Mouse (Mus musculus) forebrain, embryonic 14.5 days (tissue): ENCODE measurements around the gene Slc3a2. TPM values are rescaled to one million over a fixed set of nuclear protein-coding genes. Genes with fewer than 3 reads are reported as not detected.
"Not testable (repeated sequence)": the region's sequence is repeated elsewhere in the genome, so short reads cannot be mapped to it uniquely, and the experiment has no call there.

Experiments used
- ATAC-seq: fragments of 200-750 bp; cut with Nextera tagmentation; 2 replicates; pipeline ENCODE4 v1.8.0; 2017; ENCODE audit warnings: mild to moderate bottlenecking, moderate library complexity
- DNase-seq: peaks from one replicate; pipeline ENCODE4 v3.0.0-alpha.2; 2015; ENCODE audit warnings: low spot score
- H3K27ac ChIP-seq: fragments of 300-500 bp; sonication (generic); 2 replicates; pipeline ENCODE4 v1.5.1; 2014; ENCODE audit warnings: low read depth, mild to moderate bottlenecking, control low read depth, low read length, moderate library complexity
- H3K27me3 ChIP-seq: fragments of 300-500 bp; sonication (generic); replicated peaks from 2 replicates; pipeline ENCODE4 v1.6.1; 2014; ENCODE audit warnings: low read length, control low read depth, mixed read lengths; ENCODE audit not compliant: control insufficient read depth, insufficient read depth
- H3K36me3 ChIP-seq: fragments of 300-500 bp; sonication (generic); 2 replicates; pipeline ENCODE4 v1.6.1; 2014; ENCODE audit warnings: low read length, control low read depth; ENCODE audit not compliant: control insufficient read depth, insufficient read depth
- H3K4me1 ChIP-seq: fragments of 300-500 bp; sonication (generic); 2 replicates; pipeline ENCODE4 v1.6.1; 2014; ENCODE audit warnings: antibody characterized with exemption, low read length, control low read depth; ENCODE audit not compliant: control insufficient read depth, insufficient read depth
- H3K4me2 ChIP-seq: fragments of 300-500 bp; sonication (generic); 2 replicates; pipeline ENCODE4 v1.6.1; 2014; ENCODE audit warnings: mild to moderate bottlenecking, control low read depth, low read length
- H3K4me3 ChIP-seq: fragments of 300-500 bp; sonication (generic); 2 replicates; pipeline ENCODE4 v1.5.1; 2014; ENCODE audit warnings: low read depth, low read length, control low read depth
- H3K9ac ChIP-seq: fragments of 300-500 bp; sonication (generic); 2 replicates; pipeline ENCODE4 v1.6.1; 2014; ENCODE audit warnings: mild to moderate bottlenecking, low read length, control low read depth, moderate library complexity
- H3K9me3 ChIP-seq: fragments of 300-500 bp; sonication (generic); replicated peaks from 2 replicates; pipeline ENCODE4 v1.6.1; 2016; ENCODE audit warnings: low read length, control low read depth, mixed read lengths; ENCODE audit not compliant: control insufficient read depth
- WGBS: fragments of 180-500 bp; shearing (Covaris S2); extraction: QIAGEN DNeasy Blood & Tissue Kit; methylation state at CpG from one replicate; pipeline ENCODE4 v1.1.7; 2014; 5-methylcytosine and 5-hydroxymethylcytosine counted together
- polyA plus RNA-seq: library from polyadenylated mRNA; unstranded; fragments of >200 nt; fragmentation: Nextera tagmentation; extraction: Ambion mirVana; gene quantifications from 2 replicates; pipeline ENCODE4 v1.2.1, GENCODE M21; 2014

Slc3a2 gene
- polyA plus RNA-seq, 1 experiment from 2014 or later = 179 TPM

DNA sequence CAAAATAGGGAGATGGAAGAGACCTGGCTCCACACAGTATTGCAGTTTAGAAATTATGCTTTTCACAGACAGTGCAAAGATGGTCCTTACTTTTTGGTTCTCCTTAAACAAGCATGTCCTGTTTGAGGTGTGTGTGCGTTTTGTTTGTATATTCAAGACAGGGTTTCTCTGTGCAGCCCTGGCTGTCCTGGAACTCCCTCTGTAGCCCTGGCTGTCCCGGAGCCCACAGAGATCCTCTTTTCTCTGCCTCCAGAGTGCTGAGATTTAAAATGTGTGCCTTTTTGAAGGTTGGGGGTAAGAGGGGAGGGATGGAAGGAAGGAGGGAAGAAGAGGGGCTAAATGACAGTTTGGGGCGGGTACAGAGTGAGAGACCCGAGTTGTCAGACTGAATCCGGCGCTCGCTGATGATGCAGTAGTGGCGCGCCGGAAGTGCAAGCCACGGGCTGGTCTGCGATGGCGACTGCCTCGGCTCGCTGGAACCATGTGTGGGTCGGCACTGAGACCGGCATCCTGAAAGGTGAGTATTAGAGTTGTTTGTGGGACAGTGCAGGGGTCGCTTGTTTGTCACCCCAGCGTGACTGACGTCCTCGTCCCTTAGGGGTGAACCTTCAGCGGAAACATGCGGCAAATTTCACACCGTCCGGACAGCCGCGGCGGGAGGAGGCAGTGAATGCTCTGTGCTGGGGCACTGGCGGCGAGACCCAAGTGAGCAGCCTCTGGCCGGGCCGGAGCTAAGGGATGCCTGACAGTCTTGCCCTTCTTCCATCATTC lies 12.4 kb upstream of the Slc3a2 start, which contains the start of gene Wdr74:
TSS of gene Wdr74 (plus strand) at position 439 of the 771 bp plus-strand sequence.
- peak; percentile 97 for ATAC-seq
- H3K36me3 ChIP-seq = peaks cover 32% of the 10 kb centered on the region
- H3K27me3 ChIP-seq = no peaks in the 10 kb centered on the region
- H3K9ac ChIP-seq = peak within 1 kb of the TSS; percentile 78
- H3K4me2 ChIP-seq = peak within 1 kb of the TSS; percentile 93
- peak; percentile 96 for DNase-seq
- peaks cover 5% of the 10 kb centered on the region; the same call in 1 of the 2 replicates for H3K4me1 ChIP-seq
- H3K4me3 ChIP-seq = peak within 1 kb of the TSS; percentile 81
- no peaks in the 10 kb centered on the region for H3K9me3 ChIP-seq
- 0 out of 2 replicates have a peak within 1 kb of the TSS, but pooled peaks have one; percentile 46 for H3K27ac ChIP-seq
- WGBS = under 1% methylated on average over 32 of the region's 32 CpGs

DNA sequence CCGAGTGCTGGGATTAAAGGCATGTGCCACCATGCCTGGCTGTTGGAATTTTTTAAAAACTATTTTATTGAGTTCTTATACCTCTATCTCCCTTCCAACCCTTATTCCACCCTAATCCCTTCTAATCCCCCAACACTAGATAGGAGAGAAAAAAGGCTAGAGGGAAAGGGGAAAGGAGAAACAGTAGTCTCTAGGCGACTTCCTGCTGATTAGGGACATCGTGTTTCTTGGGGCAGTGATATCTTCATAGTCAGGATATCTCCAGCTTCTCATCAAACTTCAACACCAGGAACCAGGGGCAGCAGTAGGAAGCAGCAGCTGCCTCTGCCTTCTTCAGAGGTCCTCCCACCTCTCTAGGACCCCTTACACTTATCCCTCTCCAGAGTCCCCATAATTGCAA lies 11.2 kb upstream of the Slc3a2 start:
- no peak overlapping the region for H3K9ac ChIP-seq
- H3K27me3 ChIP-seq = no peaks in the 10 kb centered on the region
- ATAC-seq = no peak

GRCm38 (mm10) chr19:8728335-8729099 lies 5.3 kb upstream of the Slc3a2 start:
- not testable (repeated sequence) for ATAC-seq, H3K9ac ChIP-seq, H3K4me3 ChIP-seq, DNase-seq, H3K4me2 ChIP-seq, H3K27me3 ChIP-seq, H3K27ac ChIP-seq, H3K9me3 ChIP-seq
- peaks cover 32% of the 10 kb centered on the region for H3K36me3 ChIP-seq
- H3K4me1 ChIP-seq = peaks cover 13% of the 10 kb centered on the region
- WGBS = 56% methylated on average over 3 of the region's 3 CpGs

More for the DNA sequence above, 11.2 kb upstream of the Slc3a2 start:
- Histone ChIP-seq H3K27ac (no peak overlapping the region), H3K4me2 (no peak overlapping the region), H3K4me1 (peaks cover 4% of the 10 kb centered on the region; the same call in 1 of the 2 replicates), H3K36me3 (peaks cover 19% of the 10 kb centered on the region), H3K9me3 (no peaks in the 10 kb centered on the region), H3K4me3 (no peak overlapping the region)
- WGBS = 63% methylated on average over 3 of the region's 3 CpGs
- no peak for DNase-seq

DNA sequence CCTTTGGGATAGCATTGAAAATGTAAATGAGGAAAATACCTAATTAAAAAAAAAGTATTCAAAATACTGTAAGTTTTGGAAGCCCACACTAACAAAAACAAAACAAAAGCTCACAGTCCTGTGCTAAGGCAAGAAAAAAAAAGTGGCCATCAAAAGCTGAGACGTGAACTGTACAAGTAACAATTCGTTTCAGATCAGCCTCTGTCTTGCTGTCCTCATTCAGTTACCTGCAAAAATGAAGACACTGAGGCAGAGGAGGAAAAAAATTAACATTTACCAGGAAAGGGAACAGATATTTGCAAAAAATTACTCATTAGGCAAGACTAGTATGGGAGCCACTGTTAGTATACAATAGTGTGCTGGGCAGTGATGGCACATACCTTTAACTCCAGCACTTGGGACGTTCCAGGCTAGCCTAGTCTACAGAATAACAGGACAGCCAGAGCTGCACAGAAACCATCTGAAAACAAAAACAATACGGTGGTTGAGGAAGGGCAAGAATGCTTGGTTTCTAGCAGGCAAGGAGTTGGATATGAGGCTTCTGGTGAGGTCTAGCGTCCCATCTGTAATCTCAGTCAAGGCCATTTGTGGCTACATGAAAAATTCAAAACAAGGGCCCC lies 4.4 kb upstream of the Slc3a2 start:
- 19% methylated on average over 5 of the region's 5 CpGs for whole genome bisulfite sequencing
- peaks cover 13% of the 10 kb centered on the region for H3K4me1 ChIP-seq
- H3K27me3 ChIP-seq = no peaks in the 10 kb centered on the region
- no peak for DNase-seq
- no peak overlapping the region for H3K27ac ChIP-seq
- H3K4me2 ChIP-seq = no peak overlapping the region
- H3K36me3 ChIP-seq = peaks cover 32% of the 10 kb centered on the region
- no peak overlapping the region for H3K4me3 ChIP-seq
- no peaks in the 10 kb centered on the region for H3K9me3 ChIP-seq
- no peak overlapping the region for H3K9ac ChIP-seq
- no peak for ATAC-seq

DNA sequence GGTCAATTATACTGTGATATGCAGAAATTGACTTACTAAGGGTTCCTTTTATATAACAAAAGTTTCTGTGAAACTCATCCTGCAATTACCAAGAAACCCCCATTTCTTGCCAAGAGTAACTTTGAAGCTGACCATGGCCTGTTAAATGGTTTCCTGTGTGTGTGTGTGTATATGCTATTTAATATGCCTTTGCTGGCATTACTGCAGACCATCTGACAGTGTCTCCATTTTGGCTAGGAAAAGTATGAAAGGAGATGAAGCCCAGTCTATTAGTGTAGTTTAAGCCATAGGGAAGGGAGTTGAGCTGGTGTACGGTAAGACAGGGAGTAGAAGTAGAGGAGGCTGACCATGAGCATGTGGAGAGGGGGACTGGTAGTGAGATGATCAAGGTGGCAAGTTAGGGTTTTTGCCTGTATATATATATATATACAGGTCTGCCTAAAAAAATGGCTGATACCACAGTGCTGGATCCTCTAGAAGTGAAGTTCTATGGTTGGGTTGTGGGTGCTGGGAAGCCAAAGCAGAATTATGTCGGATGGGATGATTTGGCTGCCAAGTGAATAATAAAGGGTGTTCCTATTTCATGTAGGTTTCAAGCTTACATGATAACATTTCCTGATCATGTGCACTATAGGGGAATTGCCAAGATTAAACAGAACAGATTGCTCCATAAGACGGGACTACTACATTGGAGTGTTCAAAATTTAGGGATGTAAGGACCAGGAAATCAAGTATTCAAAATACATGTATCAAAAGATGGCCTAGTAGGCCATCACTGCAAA lies 3.6 kb upstream of the Slc3a2 start:
- 19% methylated on average over 3 of the region's 3 CpGs for WGBS
- Histone ChIP-seq H3K4me3 (no peak overlapping the region), H3K4me2 (no peak overlapping the region), H3K36me3 (peaks cover 32% of the 10 kb centered on the region), H3K27ac (no peak overlapping the region), H3K4me1 (peaks cover 19% of the 10 kb centered on the region), H3K9me3 (no peaks in the 10 kb centered on the region), H3K27me3 (no peaks in the 10 kb centered on the region), H3K9ac (no peak overlapping the region)
- ATAC-seq (no peak), DNase-seq (no peak)

DNA sequence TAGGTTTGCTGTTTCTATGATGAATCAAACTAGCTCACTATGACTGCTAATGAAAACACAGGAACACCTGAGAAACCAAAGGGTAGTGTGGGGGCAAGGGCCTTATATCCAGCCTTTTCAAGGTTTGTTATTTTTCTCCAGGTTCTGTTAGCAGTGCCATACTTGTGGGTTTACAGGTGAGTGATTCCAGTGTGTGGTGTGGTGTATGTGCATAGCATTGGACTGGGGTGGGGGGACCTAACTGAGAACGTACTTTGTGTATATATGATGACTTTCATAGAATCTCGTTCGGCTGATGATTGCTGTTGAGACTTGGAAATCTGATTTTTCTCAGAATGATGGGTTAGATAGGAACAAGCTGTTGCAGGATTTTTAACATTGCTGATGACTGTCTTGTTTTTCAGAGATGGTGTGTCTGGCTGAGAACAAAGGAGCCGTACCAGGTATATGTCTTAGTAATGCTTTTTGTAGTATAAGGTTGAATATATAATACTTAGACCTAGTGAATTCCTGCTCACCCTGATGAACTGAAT lies 2.0 kb upstream of the Slc3a2 start:
- Histone ChIP-seq H3K27ac (no peak overlapping the region), H3K4me3 (peak overlapping the region; percentile 63), H3K4me2 (peak overlapping the region; percentile 83), H3K9ac (peak overlapping the region; percentile 97), H3K36me3 (peaks cover 32% of the 10 kb centered on the region), H3K4me1 (peaks cover 21% of the 10 kb centered on the region), H3K9me3 (no peaks in the 10 kb centered on the region), H3K27me3 (no peaks in the 10 kb centered on the region)
- ATAC-seq = no peak
- DNase-seq = no peak
- WGBS = 42% methylated on average over 4 of the region's 4 CpGs

- H3K27me3 ChIP-seq = no peaks in the 10 kb centered on the region
Observed at GRCm38 (mm10) chr19:8724392-8724791, 1.2 kb upstream of the Slc3a2 start.

More at GRCm38 (mm10) chr19:8724392-8724791, 1.2 kb upstream of the Slc3a2 start:
- DNase-seq (no peak), ATAC-seq (no peak)
- Histone ChIP-seq H3K27ac (peak overlapping the region; percentile 72; the same call in 1 of the 2 replicates), H3K4me3 (peak overlapping the region; percentile 63), H3K4me2 (peak overlapping the region; percentile 83), H3K36me3 (peaks cover 32% of the 10 kb centered on the region), H3K4me1 (peaks cover 21% of the 10 kb centered on the region), H3K9ac (peak overlapping the region; percentile 97), H3K9me3 (no peaks in the 10 kb centered on the region)
- WGBS = 3% methylated on average over 2 of the region's 2 CpGs
